Mouse (Mus musculus) thymus, adult 2 months (tissue): ENCODE data around the gene Ttc7. TPM values are rescaled to one million over a fixed set of nuclear protein-coding genes. Genes with fewer than 3 reads are reported as not detected.

Source experiments
- DNase-seq: peaks from one replicate; pipeline ENCODE4 v3.0.0; 2021
- H3K27ac ChIP-seq: fragments of 200-500 bp; 2 replicates; pipeline ENCODE4 v1.5.1; 2012; ENCODE audit warnings: low read length, control low read depth; ENCODE audit not compliant: control insufficient read depth, insufficient read depth
- H3K27me3 ChIP-seq: fragments of 200-500 bp; 2 replicates; pipeline ENCODE4 v1.6.1; 2012; ENCODE audit warnings: mild to moderate bottlenecking, low read length, moderate library complexity, mixed read lengths; ENCODE audit not compliant: control insufficient read depth, insufficient read depth
- H3K36me3 ChIP-seq: fragments of 200-500 bp; 2 replicates; pipeline ENCODE4 v1.6.1; 2012; ENCODE audit warnings: mild to moderate bottlenecking, low read length, moderate library complexity; ENCODE audit not compliant: control insufficient read depth, insufficient read depth
- H3K4me1 ChIP-seq: fragments of 200-500 bp; replicated peaks from 2 replicates; pipeline ENCODE4 v1.6.1; 2012; ENCODE audit warnings: low read length; ENCODE audit not compliant: control insufficient read depth, insufficient read depth
- H3K4me3 ChIP-seq: fragments of 200-500 bp; 2 replicates; pipeline ENCODE4 v1.5.1; 2012; ENCODE audit warnings: mild to moderate bottlenecking, low read length, control low read depth, moderate library complexity; ENCODE audit not compliant: control insufficient read depth, insufficient read depth
- CTCF ChIP-seq: fragments of 200-500 bp; IDR thresholded peaks from 2 replicates; pipeline ENCODE4 v1.5.1; 2012; ENCODE audit warnings: mild to moderate bottlenecking, control low read depth, low read length, moderate library complexity, borderline replicate concordance; ENCODE audit not compliant: control insufficient read depth, poor library complexity, insufficient read depth; ENCODE audit errors: extremely low read depth
- POLR2A ChIP-seq: fragments of 200-500 bp; IDR thresholded peaks from 2 replicates; pipeline ENCODE4 v1.6.1; 2012; ENCODE audit warnings: mild to moderate bottlenecking, low read length, control low read depth, moderate library complexity; ENCODE audit not compliant: control insufficient read depth, poor library complexity, insufficient read depth; ENCODE audit errors: extremely low read depth
- WGBS: fragments of 180-500 bp; shearing (Covaris S2); methylation state at CpG from one replicate; pipeline ENCODE4 v1.1.7; 2018; 5-methylcytosine and 5-hydroxymethylcytosine counted together
- polyA plus RNA-seq: library from polyadenylated mRNA; depleted of rRNA; stranded (reverse); fragments of >200 nt; gene quantifications from 2 replicates; pipeline ENCODE4 v1.2.3, GENCODE M21; 2012

Ttc7 gene
- polyA plus RNA-seq, 1 experiment = 93.6 TPM

- peaks cover 4% of the 10 kb centered on the region; the same call in 1 of the 2 replicates for H3K36me3 ChIP-seq
- H3K4me1 ChIP-seq = peaks cover 16% of the 10 kb centered on the region
- no peak for DNase-seq
Observed at GRCm38 (mm10) chr17:87376831-87377471, 94.3 kb downstream of the Ttc7 start.

GRCm38 (mm10) chr17:87377536-87377935 lies 94.8 kb downstream of the Ttc7 start:
- peaks cover 4% of the 10 kb centered on the region; the same call in 1 of the 2 replicates for H3K36me3 ChIP-seq
- DNase-seq = no peak
- TF ChIP-seq POLR2A (no peak), CTCF (no peak)
- no peaks in the 10 kb centered on the region for H3K27me3 ChIP-seq
- peaks cover 16% of the 10 kb centered on the region for H3K4me1 ChIP-seq
- H3K27ac ChIP-seq = no peak overlapping the region
- WGBS = 90% methylated on average over 6 of the region's 6 CpGs
- H3K4me3 ChIP-seq = no peak overlapping the region

More at GRCm38 (mm10) chr17:87376831-87377471, 94.3 kb downstream of the Ttc7 start:
- Histone ChIP-seq H3K27ac (no peak overlapping the region), H3K4me3 (no peak overlapping the region), H3K27me3 (no peaks in the 10 kb centered on the region)
- TF ChIP-seq CTCF (no peak), POLR2A (no peak)
- 93% methylated on average over 6 of the region's 6 CpGs for WGBS

GRCm38 (mm10) chr17:87378354-87379159 lies 95.9 kb downstream of the Ttc7 start:
- Histone ChIP-seq H3K4me1 (peaks cover 16% of the 10 kb centered on the region), H3K4me3 (no peak overlapping the region), H3K27me3 (no peaks in the 10 kb centered on the region), H3K36me3 (peaks cover 4% of the 10 kb centered on the region; the same call in 1 of the 2 replicates), H3K27ac (no peak overlapping the region)
- DNase-seq = no peak
- 96% methylated on average over 16 of the region's 16 CpGs for WGBS
- no peak for TF ChIP-seq POLR2A
- no peak for TF ChIP-seq CTCF

DNA sequence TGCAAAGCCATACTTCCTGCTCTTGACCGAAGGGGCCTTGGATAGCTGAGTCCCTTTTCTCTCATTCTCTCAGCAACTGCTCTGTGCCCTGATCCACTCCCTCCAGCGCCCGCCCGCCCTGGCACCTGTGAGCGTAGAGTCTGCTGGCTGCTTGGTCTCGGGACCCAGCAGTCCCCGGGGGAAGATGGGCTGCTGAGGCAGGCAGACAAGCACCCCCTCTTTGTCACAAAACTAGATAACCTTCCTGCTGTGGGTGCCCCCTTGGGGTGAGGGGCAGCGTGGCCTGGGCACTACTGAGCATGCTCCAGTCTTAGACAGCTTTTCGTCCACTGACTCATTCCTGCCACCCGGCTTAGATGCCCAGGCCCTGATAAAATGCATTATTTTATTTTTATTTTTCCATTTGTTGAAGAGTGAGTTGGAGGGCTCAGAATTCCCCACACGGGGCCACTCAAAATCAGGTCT lies 96.5 kb downstream of the Ttc7 start:
- no peak overlapping the region for H3K27ac ChIP-seq

DNA sequence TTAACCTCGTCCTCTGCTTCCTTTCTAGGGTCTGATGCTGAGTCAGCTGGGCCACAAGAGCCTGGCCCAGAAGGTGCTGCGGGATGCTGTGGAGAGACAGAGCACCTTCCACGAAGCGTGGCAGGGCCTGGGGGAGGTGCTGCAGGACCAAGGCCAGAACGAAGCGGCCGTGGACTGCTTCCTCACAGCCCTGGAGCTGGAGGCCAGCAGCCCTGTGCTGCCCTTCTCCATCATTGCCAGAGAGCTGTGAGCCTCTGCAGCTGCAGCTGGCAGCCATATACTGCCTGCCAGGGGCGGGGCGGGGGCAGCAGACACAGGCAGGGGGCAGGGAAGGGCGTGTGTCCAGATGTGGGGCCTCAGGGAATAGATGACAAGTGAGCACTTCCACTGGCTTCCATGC lies 97.1 kb downstream of the Ttc7 start:
- peaks cover 4% of the 10 kb centered on the region; the same call in 1 of the 2 replicates for H3K36me3 ChIP-seq
- H3K4me3 ChIP-seq = no peak overlapping the region
- H3K4me1 ChIP-seq = peaks cover 16% of the 10 kb centered on the region
- TF ChIP-seq POLR2A = no peak
- TF ChIP-seq CTCF = no peak
- DNase-seq = no peak
- H3K27ac ChIP-seq = no peak overlapping the region
- no peaks in the 10 kb centered on the region for H3K27me3 ChIP-seq
- 84% methylated on average over 10 of the region's 10 CpGs for WGBS

More for the DNA sequence above, 96.5 kb downstream of the Ttc7 start:
- WGBS = 88% methylated on average over 11 of the region's 11 CpGs
- no peak for DNase-seq
- TF ChIP-seq CTCF = no peak
- TF ChIP-seq POLR2A = no peak
- Histone ChIP-seq H3K4me1 (peaks cover 16% of the 10 kb centered on the region), H3K36me3 (peaks cover 4% of the 10 kb centered on the region; the same call in 1 of the 2 replicates), H3K27me3 (no peaks in the 10 kb centered on the region), H3K4me3 (no peak overlapping the region)

- WGBS = 97% methylated on average over 9 of the region's 9 CpGs
- H3K36me3 ChIP-seq = peaks cover 4% of the 10 kb centered on the region; the same call in 1 of the 2 replicates
- H3K4me3 ChIP-seq = no peak overlapping the region
- H3K27me3 ChIP-seq = no peaks in the 10 kb centered on the region
- TF ChIP-seq POLR2A (no peak), CTCF (no peak)
- no peak overlapping the region for H3K27ac ChIP-seq
- H3K4me1 ChIP-seq = peaks cover 16% of the 10 kb centered on the region
- DNase-seq = no peak
Observed at GRCm38 (mm10) chr17:87380681-87381080, 98.0 kb downstream of the Ttc7 start.

GRCm38 (mm10) chr17:87385835-87386234 lies 103.1 kb downstream of the Ttc7 start:
- H3K4me3 ChIP-seq = no peak overlapping the region
- no peaks in the 10 kb centered on the region for H3K4me1 ChIP-seq
- TF ChIP-seq CTCF (no peak), POLR2A (no peak)
- WGBS = 91% methylated on average over 3 of the region's 3 CpGs
- no peaks in the 10 kb centered on the region for H3K27me3 ChIP-seq
- no peak overlapping the region for H3K27ac ChIP-seq
- no peaks in the 10 kb centered on the region for H3K36me3 ChIP-seq
- DNase-seq = no peak
